Mouse (Mus musculus) CD4-positive, CD25-positive, alpha-beta regulatory T cell, adult 4 months (primary cell): Measurements from ENCODE around the gene Gpd1l. TPM values are rescaled to one million over a fixed set of nuclear protein-coding genes. Genes with fewer than 3 reads are reported as not detected.

Experiments
- polyA plus RNA-seq, 2 experiments: library from polyadenylated mRNA; unstranded; fragments of 100-300 nt; shearing (Covaris generic); gene quantifications; one replicate each; pipeline ENCODE4 v1.2.1; 2017

Gpd1l gene
- polyA plus RNA-seq, 2 experiments from 2014 or later = 17.5 to 26.8 TPM

Other genes starting within 250 kb of the Gpd1l start
- gene Dync1li1, start 245.2 kb downstream of the Gpd1l start, polyA plus RNA-seq = 10 to 100 TPM; 45.1 to 46.5 TPM
- gene Cmtm6, start 202.9 kb downstream of the Gpd1l start, polyA plus RNA-seq = 10 to 100 TPM; 74.0 to 81.7 TPM
- 10 to 100 TPM; 78.3 to 83.4 TPM for gene Cmtm7, start 152.1 kb downstream of the Gpd1l start, polyA plus RNA-seq
- gene Cmtm8, start 89.8 kb downstream of the Gpd1l start, polyA plus RNA-seq = not detected
- gene Osbpl10, start 44.6 kb upstream of the Gpd1l start, polyA plus RNA-seq = not detected
- 1,000 to 10,000 TPM; 2,534 to 6,238 TPM for gene Rps27rt, start 48.8 kb upstream of the Gpd1l start, polyA plus RNA-seq